Mouse (Mus musculus) CD4-positive, CD25-positive, alpha-beta regulatory T cell (primary cell): ENCODE measurements around the gene Zc3hc1. TPM values are rescaled to one million over a fixed set of nuclear protein-coding genes. Genes with fewer than 3 reads are reported as not detected.

Experiments used
- polyA plus RNA-seq: library from polyadenylated mRNA; unstranded; fragments of 100-300 nt; shearing (Covaris generic); gene quantifications from one replicate; pipeline ENCODE4 v1.2.1, GENCODE M21; 2017

Gene Zc3hc1
- 37.7 TPM for polyA plus RNA-seq

DNA sequence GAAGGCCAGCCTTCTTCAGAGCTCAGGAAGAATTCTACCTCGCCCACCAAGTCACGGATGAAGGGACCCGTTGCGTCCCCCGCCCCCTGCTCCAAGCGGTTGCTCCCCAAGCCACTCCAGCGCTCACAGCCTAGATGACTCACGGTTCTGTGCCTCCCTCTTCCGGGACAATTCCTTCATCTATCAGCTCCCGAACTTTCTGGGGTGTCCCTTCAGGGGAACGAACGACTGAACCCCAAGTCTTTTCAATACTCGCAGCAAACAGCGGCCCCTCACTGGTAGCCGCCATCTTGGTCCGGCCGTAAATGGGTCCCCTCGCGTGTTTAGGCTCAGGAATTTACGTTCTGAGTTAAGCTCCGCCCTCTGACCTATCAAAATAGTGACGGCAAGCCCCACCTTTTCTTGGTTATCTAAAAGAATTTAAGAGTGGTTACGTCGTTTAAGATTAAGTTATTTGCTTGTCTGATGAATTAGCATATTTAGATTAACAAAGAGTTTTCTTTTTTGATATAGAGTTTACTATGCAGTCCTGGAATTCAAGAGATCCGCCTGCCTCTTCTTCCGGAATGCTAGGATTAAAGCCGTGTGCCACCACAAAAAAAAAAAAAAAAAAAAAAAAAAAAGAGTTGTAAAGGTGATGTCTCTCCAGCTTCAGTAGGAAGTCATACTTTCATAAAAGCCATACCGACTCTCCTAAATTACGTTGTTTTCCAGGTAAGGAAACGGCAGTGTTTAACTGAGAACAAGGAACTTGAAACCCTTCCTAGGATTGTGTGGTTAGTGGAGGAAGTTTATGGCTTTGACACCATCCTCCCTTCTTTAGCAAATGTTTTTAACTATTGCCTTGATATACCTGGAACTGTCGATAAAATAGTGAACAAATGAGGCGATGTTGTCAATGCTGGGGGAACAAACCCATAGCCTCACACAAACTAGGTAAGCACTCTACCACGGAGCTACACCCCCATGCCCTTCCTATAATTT lies at the start of gene Zc3hc1:
Zc3hc1 (minus strand) TSS at position 315 of the 984 bp plus-strand sequence.

DNA sequence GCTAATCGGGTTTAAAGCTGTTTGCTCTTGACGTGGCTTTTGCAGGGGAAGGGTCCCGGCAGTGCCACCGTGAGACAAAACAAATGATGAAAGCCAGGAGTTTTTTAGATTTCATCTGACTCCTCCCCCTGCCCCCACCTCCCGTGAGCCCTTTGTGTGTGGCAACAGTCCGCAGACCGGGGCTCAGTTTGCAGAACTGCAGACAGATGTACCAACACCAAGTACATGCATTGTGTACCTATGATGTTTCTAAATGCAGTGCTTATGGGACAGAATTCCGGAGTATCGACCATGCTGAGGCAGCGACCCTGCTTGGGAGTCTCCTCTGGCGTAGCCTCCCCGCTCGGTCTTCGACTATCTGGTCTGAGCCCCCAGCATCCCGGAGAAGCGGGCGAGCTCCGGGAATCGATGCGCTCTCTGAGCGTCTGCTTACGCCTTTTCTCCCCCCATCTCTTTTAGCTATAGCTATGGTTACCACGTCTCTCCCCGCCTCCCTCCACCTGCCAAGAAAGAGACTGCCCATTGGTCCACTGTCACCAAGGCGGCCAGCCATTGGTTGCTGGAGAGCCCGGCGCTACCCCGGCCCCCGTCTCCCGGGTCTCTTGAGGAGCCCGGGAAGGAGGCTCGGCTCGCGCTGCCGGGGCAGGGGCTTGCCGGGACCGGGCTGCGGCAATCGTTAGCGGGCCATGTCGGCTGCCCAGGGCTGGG lies 10.6 kb upstream of the Zc3hc1 start, which contains the start of gene Klhdc10:
Klhdc10 (plus strand) TSS at position 561 of the 708 bp plus-strand sequence.

Other genes with a start within 250 kb of the Zc3hc1 start
- 182 TPM for gene Ube2h, start 86.5 kb downstream of the Zc3hc1 start, polyA plus RNA-seq
- 12.2 TPM for gene Klhdc10, start 10.8 kb upstream of the Zc3hc1 start, polyA plus RNA-seq
- 57.3 TPM for gene Tmem209, start 118.8 kb upstream of the Zc3hc1 start, polyA plus RNA-seq
- not detected for gene Ssmem1, start 118.8 kb upstream of the Zc3hc1 start, polyA plus RNA-seq
- 0.17 TPM for gene Cpa2, start 150.6 kb upstream of the Zc3hc1 start, polyA plus RNA-seq
- gene Cpa4, start 177.3 kb upstream of the Zc3hc1 start, polyA plus RNA-seq: not detected
- not detected for gene Cpa5, start 220.0 kb upstream of the Zc3hc1 start, polyA plus RNA-seq
- gene Cpa1, start 248.2 kb upstream of the Zc3hc1 start, polyA plus RNA-seq: not detected